Mouse (Mus musculus) CD4-positive naive resting alpha-beta T cell, adult 76 days (primary cell): Measurements from ENCODE around the gene Olfr541. TPM values are rescaled to one million over a fixed set of nuclear protein-coding genes. Genes with fewer than 3 reads are reported as not detected.

Experiments
- total RNA-seq: library from RNA; stranded (reverse); gene quantifications from one replicate; pipeline ENCODE4 v1.2.4, GENCODE M21; 2023

The Olfr541 gene
- not detected for total RNA-seq

GRCm38 (mm10) chr7:140696967-140697366 is at the start of gene Olfr541:
Gene Olfr541, plus strand, starts transcription at chr7:140697267.

GRCm38 (mm10) chr7:140659630-140660029 is 37.4 kb upstream of the Olfr541 start, which contains the start of gene Olfr539:
Gene Olfr539, plus strand, starts transcription at chr7:140659930.

GRCm38 (mm10) chr7:140681651-140682050 is 15.4 kb upstream of the Olfr541 start, which contains the start of gene Olfr45:
Gene Olfr45, plus strand, starts transcription at chr7:140681951.

Other genes with a start within 250 kb of the Olfr541 start
- gene Olfr533, start 233.9 kb upstream of the Olfr541 start, total RNA-seq, result not detected
- gene Olfr535, start 213.1 kb upstream of the Olfr541 start, total RNA-seq, result not detected
- not detected for gene Olfr536, start 189.9 kb upstream of the Olfr541 start, total RNA-seq
- gene Olfr538, start 129.4 kb upstream of the Olfr541 start, total RNA-seq, result not detected
- not detected for gene Olfr46, start 96.0 kb upstream of the Olfr541 start, total RNA-seq
- not detected for gene Olfr61, start 68.3 kb upstream of the Olfr541 start, total RNA-seq
- not detected for gene Olfr53, start 50.8 kb upstream of the Olfr541 start, total RNA-seq
- not detected for gene Olfr539, start 37.3 kb upstream of the Olfr541 start, total RNA-seq
- not detected for gene Olfr45, start 15.3 kb upstream of the Olfr541 start, total RNA-seq
- gene Cyp2e1, start 66.5 kb downstream of the Olfr541 start, total RNA-seq, result not detected
- gene Syce1, start 90.6 kb downstream of the Olfr541 start, total RNA-seq, result not detected
- gene Zfp941, start 124.9 kb downstream of the Olfr541 start, total RNA-seq, result not detected
- gene Urah, start 137.8 kb downstream of the Olfr541 start, total RNA-seq, result not detected
- gene Scgb1c1, start 148.3 kb downstream of the Olfr541 start, total RNA-seq, result not detected
- not detected for gene Odf3, start 150.5 kb downstream of the Olfr541 start, total RNA-seq
- gene Gm45785, start 159.1 kb downstream of the Olfr541 start, total RNA-seq, result not detected
- gene Ric8a, start 159.7 kb downstream of the Olfr541 start, total RNA-seq, result 101 TPM
- gene Bet1l, start 160.3 kb downstream of the Olfr541 start, total RNA-seq, result 32.4 TPM
- gene Psmd13, start 184.7 kb downstream of the Olfr541 start, total RNA-seq, result 67.4 TPM
- 6.3 TPM for gene Sirt3, start 185.0 kb downstream of the Olfr541 start, total RNA-seq
- not detected for gene Cox8b, start 203.2 kb downstream of the Olfr541 start, total RNA-seq
- gene Nlrp6, start 223.6 kb downstream of the Olfr541 start, total RNA-seq, result not detected
- gene Pgghg, start 244.1 kb downstream of the Olfr541 start, total RNA-seq, result 12.4 TPM